Mouse (Mus musculus) stomach, postnatal 0 days (tissue): ENCODE measurements at regions not wholly inside any gene's neighbourhood (a gene's known extent, or its start where the extent isn't known, plus 50 kb on each side); places are given as distances from the start of the nearest gene placed in this dataset.

Source experiments
- ATAC-seq: fragments of 200-750 bp; cut with Nextera tagmentation; 2 replicates; pipeline ENCODE4 v1.8.0; 2017; ENCODE audit not compliant: low FRiP score, low TSS enrichment
- DNase-seq: peaks from one replicate; pipeline ENCODE4 v3.0.0-alpha.2; 2016; ENCODE audit warnings: low spot score
- H3K27ac ChIP-seq: fragments of 300-500 bp; sonication (generic); replicated peaks from 2 replicates; pipeline ENCODE4 v1.5.1; 2014; ENCODE audit warnings: mild to moderate bottlenecking, control low read depth
- H3K27me3 ChIP-seq: fragments of 300-500 bp; sonication (generic); 2 replicates; pipeline ENCODE4 v1.6.1; 2014; ENCODE audit warnings: low read length; ENCODE audit not compliant: control insufficient read depth, insufficient read depth
- H3K36me3 ChIP-seq: fragments of 300-500 bp; sonication (generic); 2 replicates; pipeline ENCODE4 v1.6.1; 2014; ENCODE audit warnings: low read length, mixed read lengths; ENCODE audit not compliant: control insufficient read depth, insufficient read depth
- H3K4me1 ChIP-seq: fragments of 300-500 bp; sonication (generic); replicated peaks from 2 replicates; pipeline ENCODE4 v1.6.1; 2014; ENCODE audit warnings: antibody characterized with exemption; ENCODE audit not compliant: control insufficient read depth, insufficient read depth
- H3K4me2 ChIP-seq: fragments of 300-500 bp; sonication (generic); replicated peaks from 2 replicates; pipeline ENCODE4 v1.6.1; 2014; ENCODE audit warnings: low read depth, mild to moderate bottlenecking, control low read depth, moderate library complexity
- H3K4me3 ChIP-seq: fragments of 300-500 bp; sonication (generic); 2 replicates; pipeline ENCODE4 v1.5.1; 2014; ENCODE audit warnings: low read depth, low read length, control low read depth
- H3K9ac ChIP-seq: fragments of 300-500 bp; sonication (generic); 2 replicates; pipeline ENCODE4 v1.6.1; 2014; ENCODE audit warnings: mild to moderate bottlenecking, low read length, control low read depth, mixed read lengths
- H3K9me3 ChIP-seq: fragments of 300-500 bp; sonication (generic); 2 replicates; pipeline ENCODE4 v1.6.1; 2016; ENCODE audit warnings: low read length; ENCODE audit not compliant: control insufficient read depth
- CTCF ChIP-seq: IDR thresholded peaks from 2 replicates; pipeline ENCODE4 v1.5.1; 2016; ENCODE audit warnings: antibody characterized with exemption, low read depth, mild to moderate bottlenecking, moderate library complexity
- EP300 ChIP-seq: optimal IDR thresholded peaks from 2 replicates; pipeline ENCODE3; 2016; ENCODE audit warnings: antibody characterized with exemption
- WGBS: fragments of 180-500 bp; shearing (Covaris S2); extraction: QIAGEN DNeasy Blood & Tissue Kit; methylation state at CpG from one replicate; pipeline ENCODE4 v1.1.7; 2014; 5-methylcytosine and 5-hydroxymethylcytosine counted together

DNA sequence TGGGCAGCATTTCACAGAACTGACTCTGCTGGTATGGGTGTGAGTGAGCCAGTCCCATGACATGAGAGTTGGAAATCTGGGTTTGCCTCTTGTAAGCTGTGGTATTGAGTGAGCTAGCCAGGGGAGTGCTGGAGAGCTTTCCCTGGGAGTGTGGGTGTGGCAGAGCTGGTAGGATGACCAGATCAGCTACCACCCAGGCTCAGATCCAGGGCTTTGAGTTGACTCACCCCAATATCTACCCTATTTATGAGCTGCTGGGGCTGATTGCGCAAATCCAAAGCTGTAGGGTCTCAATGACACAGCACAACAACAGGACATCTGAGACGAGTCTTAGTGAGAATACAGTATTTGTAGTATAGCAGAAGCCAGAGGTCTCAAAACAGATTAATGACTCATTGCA is 245.7 kb upstream of the Klf12 start:
- H3K9ac ChIP-seq, result no peak overlapping the region
- ATAC-seq (no peak), DNase-seq (no peak)
- no peak overlapping the region for H3K4me3 ChIP-seq
- no peaks in the 10 kb centered on the region for H3K4me1 ChIP-seq
- TF ChIP-seq CTCF, result no peak
- TF ChIP-seq EP300, result no peak
- H3K4me2 ChIP-seq, result no peak overlapping the region
- WGBS, result 76% methylated on average over 2 of the region's 2 CpGs
- H3K27ac ChIP-seq, result no peak overlapping the region
- no peaks in the 10 kb centered on the region for H3K9me3 ChIP-seq
- H3K27me3 ChIP-seq, result no peaks in the 10 kb centered on the region
- H3K36me3 ChIP-seq, result no peaks in the 10 kb centered on the region

DNA sequence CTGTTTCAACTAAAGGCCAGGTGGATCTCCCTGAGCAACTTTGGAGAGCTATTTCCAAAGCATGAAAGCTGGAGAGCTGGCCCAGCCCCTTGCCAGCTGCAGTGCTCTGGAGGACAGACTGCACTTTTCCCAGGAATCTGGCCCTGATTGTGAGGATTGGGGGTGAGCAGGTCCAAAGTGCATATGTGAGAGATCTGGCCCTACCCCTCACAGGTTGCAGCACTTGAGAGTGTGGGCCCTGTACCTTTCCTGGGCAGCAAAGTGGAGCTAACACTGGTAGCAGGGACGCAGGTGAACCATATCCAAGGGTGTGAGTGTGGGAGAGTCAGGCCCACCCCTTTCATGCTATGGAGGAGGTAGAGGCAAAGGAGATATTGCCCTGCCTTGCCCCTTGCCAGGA is 245.3 kb upstream of the Klf12 start:
- WGBS, result 77% methylated on average over 1 of the region's 1 CpGs
- Histone ChIP-seq H3K4me2 (no peak overlapping the region), H3K4me3 (no peak overlapping the region), H3K9me3 (no peaks in the 10 kb centered on the region), H3K27me3 (no peaks in the 10 kb centered on the region), H3K27ac (no peak overlapping the region), H3K36me3 (no peaks in the 10 kb centered on the region), H3K4me1 (no peaks in the 10 kb centered on the region), H3K9ac (no peak overlapping the region)
- no peak for TF ChIP-seq EP300
- no peak for TF ChIP-seq CTCF
- DNase-seq (no peak), ATAC-seq (no peak)

DNA sequence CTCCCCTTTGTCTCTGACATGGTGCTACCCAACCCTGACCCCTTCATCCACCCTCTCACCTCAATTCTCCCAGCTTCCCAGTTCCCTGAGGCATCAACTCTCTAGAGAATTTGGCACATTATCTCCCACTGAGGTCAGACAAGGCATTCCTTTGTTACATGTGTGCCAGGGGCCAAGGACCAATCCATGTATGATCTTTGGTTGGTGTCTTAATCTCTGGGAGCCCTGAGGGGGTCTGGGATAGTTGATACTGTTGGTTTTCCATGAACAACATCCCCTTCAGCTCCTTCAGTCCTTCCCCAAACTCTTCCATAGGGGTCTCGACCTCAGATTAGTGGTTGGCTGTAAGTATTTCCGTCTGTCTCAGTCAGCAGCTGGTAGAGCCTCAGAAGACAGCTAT is 224.9 kb upstream of the Klf12 start:
- Histone ChIP-seq H3K4me1 (no peaks in the 10 kb centered on the region), H3K36me3 (no peaks in the 10 kb centered on the region), H3K4me3 (no peak overlapping the region), H3K27ac (no peak overlapping the region), H3K27me3 (no peaks in the 10 kb centered on the region), H3K9me3 (no peaks in the 10 kb centered on the region), H3K4me2 (no peak overlapping the region), H3K9ac (no peak overlapping the region)
- TF ChIP-seq CTCF, result no peak
- TF ChIP-seq EP300, result no peak
- no peak for DNase-seq
- 71% methylated on average over 2 of the region's 2 CpGs for WGBS
- no peak for ATAC-seq

DNA sequence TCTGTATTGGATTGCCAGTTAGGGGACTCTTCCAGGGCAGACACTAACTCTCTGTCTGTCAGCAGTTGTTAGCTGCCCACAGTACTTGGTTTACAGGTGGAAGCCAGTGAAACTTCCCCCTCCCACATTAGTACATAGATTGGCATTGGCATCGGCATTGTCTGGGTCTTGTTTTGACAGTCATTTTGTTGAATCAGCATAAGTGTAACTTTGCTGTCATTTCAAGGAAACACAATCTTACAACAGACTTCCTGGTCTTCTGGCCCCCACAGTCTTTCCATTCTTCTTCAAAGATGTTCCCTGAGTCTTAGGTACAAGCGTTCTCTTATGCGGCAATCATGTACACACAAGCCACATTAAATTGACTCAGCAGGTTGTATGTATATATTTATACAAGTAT is 223.6 kb upstream of the Klf12 start:
- H3K27me3 ChIP-seq, result no peaks in the 10 kb centered on the region
- no peak overlapping the region for H3K4me3 ChIP-seq
- no peaks in the 10 kb centered on the region for H3K9me3 ChIP-seq
- no peak overlapping the region for H3K27ac ChIP-seq
- no peaks in the 10 kb centered on the region for H3K36me3 ChIP-seq
- ATAC-seq, result no peak
- no peak for DNase-seq
- WGBS, result 85% methylated on average over 3 of the region's 3 CpGs
- TF ChIP-seq CTCF (no peak), EP300 (no peak)
- H3K4me1 ChIP-seq, result no peaks in the 10 kb centered on the region
- no peak overlapping the region for H3K4me2 ChIP-seq
- H3K9ac ChIP-seq, result no peak overlapping the region

DNA sequence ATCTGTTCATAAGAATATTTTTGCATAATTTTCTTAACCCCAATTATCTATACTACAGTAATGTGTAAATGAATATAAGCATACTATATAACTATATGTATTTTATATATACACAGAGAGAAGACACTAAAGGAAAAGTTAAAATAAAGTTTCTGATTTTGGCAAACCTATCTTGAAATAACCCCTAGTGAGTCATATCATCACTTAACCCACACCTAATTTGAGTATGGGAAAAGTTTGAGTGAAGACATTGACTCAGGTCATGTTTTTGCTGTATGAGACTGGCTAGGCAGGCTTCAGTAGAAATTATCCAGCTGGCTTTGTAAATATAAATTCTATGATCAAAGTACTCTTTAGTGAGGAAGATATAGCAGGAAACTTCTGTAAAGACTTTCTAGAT is 223.1 kb upstream of the Klf12 start:
- no peak overlapping the region for H3K4me3 ChIP-seq
- no peaks in the 10 kb centered on the region for H3K36me3 ChIP-seq
- H3K27ac ChIP-seq, result no peak overlapping the region
- H3K4me2 ChIP-seq, result no peak overlapping the region
- no peaks in the 10 kb centered on the region for H3K9me3 ChIP-seq
- ATAC-seq, result no peak
- DNase-seq, result no peak
- no peak for TF ChIP-seq EP300
- H3K4me1 ChIP-seq, result no peaks in the 10 kb centered on the region
- H3K9ac ChIP-seq, result no peak overlapping the region
- H3K27me3 ChIP-seq, result no peaks in the 10 kb centered on the region

DNA sequence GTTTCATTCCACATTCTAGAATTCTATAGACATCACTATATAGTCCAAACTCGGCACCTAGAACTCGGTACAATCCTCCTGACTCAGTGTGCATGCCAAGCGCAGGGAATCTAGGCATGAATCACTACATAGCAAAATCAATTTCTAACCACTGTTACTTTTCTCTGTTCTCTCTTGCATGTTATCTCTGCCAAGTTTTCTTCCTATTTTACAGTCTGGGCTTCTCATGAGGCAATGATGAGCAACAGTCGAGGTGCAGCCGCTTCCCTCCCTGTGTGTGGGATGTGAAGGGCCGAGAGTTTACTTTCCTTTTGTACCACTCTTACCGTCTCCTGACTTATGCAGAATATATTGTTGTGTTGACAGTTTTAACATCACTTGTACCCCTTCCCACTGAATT is 204.4 kb upstream of the Klf12 start:
- H3K27ac ChIP-seq, result no peak overlapping the region
- TF ChIP-seq CTCF (no peak), EP300 (no peak)

DNA sequence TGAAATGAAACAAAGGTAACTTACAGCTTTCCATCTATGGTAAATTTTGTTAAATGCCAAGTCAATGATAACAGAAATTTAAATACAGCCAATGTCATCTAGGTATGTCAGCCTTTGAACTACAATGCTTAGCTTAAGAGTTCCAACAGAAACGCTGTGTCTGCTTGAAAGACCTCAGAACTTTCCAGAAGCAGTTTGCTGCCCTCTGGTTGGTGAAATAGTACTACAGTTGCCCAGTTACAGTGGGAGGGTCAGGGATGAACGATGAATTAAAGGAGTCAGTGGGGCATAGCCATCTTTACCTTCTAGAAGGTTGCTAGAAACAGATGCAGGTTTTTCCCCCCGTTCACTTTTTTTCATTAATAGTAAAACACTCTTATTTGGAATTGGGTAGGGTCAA is 201.0 kb upstream of the Klf12 start:
- DNase-seq (no peak), ATAC-seq (no peak)
- H3K27me3 ChIP-seq, result no peaks in the 10 kb centered on the region
- TF ChIP-seq CTCF (peak; percentile 73), EP300 (no peak)
- H3K36me3 ChIP-seq, result no peaks in the 10 kb centered on the region
- no peak overlapping the region for H3K4me2 ChIP-seq
- no peak overlapping the region for H3K27ac ChIP-seq
- no peak overlapping the region for H3K9ac ChIP-seq
- 69% methylated on average over 3 of the region's 3 CpGs for WGBS
- H3K4me3 ChIP-seq, result no peak overlapping the region
- H3K4me1 ChIP-seq, result no peaks in the 10 kb centered on the region
- H3K9me3 ChIP-seq, result no peaks in the 10 kb centered on the region

More for the DNA sequence above, 204.4 kb upstream of the Klf12 start:
- Histone ChIP-seq H3K27me3 (no peaks in the 10 kb centered on the region), H3K4me1 (no peaks in the 10 kb centered on the region), H3K9ac (no peak overlapping the region), H3K4me2 (no peak overlapping the region), H3K36me3 (no peaks in the 10 kb centered on the region), H3K4me3 (no peak overlapping the region), H3K9me3 (no peaks in the 10 kb centered on the region)
- 85% methylated on average over 7 of the region's 7 CpGs for WGBS
- DNase-seq, result no peak
- no peak for ATAC-seq
